Mouse (Mus musculus): Measurements from ENCODE around the gene Park7.

GRCm38 (mm10) chr4:150889273-150889954 lies 24.8 kb downstream of the Park7 start:
- TF ChIP-seq POLR2A (IDR thresholded peaks at IDR 0.05; ENCODE audit: low read depth, low read length) (no peak), CTCF (conservative IDR thresholded peaks at IDR 0.05 in 1 of 2, IDR thresholded peaks at IDR 0.05 in 1 of 2; ENCODE audit: low read depth in 2 of 2, low read length in 2 of 2) (no peak), GABPA (IDR thresholded peaks at IDR 0.05; ENCODE audit: insufficient replicate concordance, low read depth, low read length) (no peak), RAD21 (IDR thresholded peaks at IDR 0.05; ENCODE audit: low read depth, low read length) (no peak)

Data from CH12.LX (cell line).